Mouse (Mus musculus): ENCODE results near the gene Igdcc3.

Gene Igdcc3

GRCm38 (mm10) chr9:65140491-65140890 is 498 bp upstream of the Igdcc3 start:
- DNase-seq (ENCODE audit: low spot score in 2 of 2) = no peak

GRCm38 (mm10) chr9:65141306-65141975 is 452 bp downstream of the Igdcc3 start:
- peak in 1 of 2 experiments; percentile 27 for DNase-seq (ENCODE audit: low spot score in 2 of 2)

GRCm38 (mm10) chr9:65141976-65142318 is 958 bp downstream of the Igdcc3 start:
- peak in 1 of 2 experiments; percentile 20 for DNase-seq (ENCODE audit: low spot score in 2 of 2)

DNA sequence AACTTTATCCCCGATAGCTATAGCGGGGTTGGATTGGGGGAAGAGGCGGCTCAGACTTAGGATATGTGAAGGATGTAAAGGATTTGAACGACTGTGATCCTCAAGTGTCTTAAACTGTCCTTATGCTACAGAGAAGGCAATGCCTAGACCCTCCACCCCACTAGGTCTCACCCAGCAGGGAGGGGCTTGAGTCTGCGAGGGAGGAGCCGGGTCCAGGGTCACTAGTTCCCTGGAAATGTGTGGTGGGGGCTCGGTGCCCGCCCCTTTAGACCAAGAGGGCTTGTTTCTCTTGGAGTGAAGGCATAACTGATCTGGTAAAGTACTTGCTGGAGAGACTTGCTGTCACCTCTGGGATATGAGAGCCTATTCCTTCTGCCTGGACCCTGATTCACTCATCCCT is 1.4 kb downstream of the Igdcc3 start:
- no peak for DNase-seq (ENCODE audit: low spot score in 2 of 2)

GRCm38 (mm10) chr9:65146001-65146400 is 5.0 kb downstream of the Igdcc3 start:
- DNase-seq (ENCODE audit: low spot score in 2 of 2) = no peak

- no peak for DNase-seq (ENCODE audit: low spot score in 2 of 2)
Observed at GRCm38 (mm10) chr9:65148507-65148906, 7.5 kb downstream of the Igdcc3 start.

GRCm38 (mm10) chr9:65152711-65153330 is 11.8 kb downstream of the Igdcc3 start:
- DNase-seq (ENCODE audit: low spot score in 2 of 2) = no peak

DNA sequence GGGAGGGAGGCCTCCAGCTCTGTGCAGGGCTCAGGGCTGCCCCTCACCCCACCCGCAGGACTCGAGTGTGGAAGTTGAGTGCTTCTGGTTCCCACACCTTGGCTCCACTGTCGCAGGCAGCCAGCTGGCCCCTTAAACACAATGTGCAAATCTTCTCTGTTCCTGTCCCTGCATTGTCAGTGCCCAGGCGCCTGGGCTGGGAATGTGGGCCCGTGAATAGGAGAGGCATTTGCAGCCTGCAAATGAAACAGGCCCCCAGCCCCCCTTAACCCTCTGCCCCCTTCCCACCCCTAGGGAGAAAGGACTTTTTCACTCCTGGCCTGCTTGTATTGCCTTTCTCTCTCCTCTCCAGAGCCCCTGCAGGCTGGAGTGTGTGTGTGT is 12.3 kb downstream of the Igdcc3 start:
- DNase-seq (ENCODE audit: low spot score in 2 of 2) = no peak

- no peak for DNase-seq (ENCODE audit: low spot score in 2 of 2)
Observed at GRCm38 (mm10) chr9:65154692-65155455, 13.9 kb downstream of the Igdcc3 start.

- DNase-seq (ENCODE audit: low spot score in 2 of 2) = no peak
Observed at GRCm38 (mm10) chr9:65156604-65157003, 15.6 kb downstream of the Igdcc3 start.

DNA sequence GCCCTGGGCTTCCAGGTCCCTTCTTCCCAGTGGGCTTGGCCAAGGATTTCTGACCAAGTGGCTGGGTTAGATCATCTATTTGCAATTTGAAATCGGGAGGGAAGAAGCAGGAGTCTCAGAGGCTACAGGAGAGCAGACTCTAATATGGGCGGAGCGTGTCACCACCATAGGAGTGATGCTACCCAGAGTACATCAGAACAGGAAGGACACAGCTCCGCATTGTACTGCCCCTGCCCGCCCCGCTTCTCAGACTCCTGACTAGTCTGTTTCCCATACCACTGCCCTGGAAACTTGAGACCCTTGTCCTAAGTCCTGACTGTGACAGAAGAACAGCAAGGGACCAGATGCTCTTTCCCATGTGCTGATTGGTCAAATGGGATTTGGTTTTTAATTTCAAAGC is 16.6 kb downstream of the Igdcc3 start:
- no peak for DNase-seq (ENCODE audit: low spot score in 2 of 2)

DNA sequence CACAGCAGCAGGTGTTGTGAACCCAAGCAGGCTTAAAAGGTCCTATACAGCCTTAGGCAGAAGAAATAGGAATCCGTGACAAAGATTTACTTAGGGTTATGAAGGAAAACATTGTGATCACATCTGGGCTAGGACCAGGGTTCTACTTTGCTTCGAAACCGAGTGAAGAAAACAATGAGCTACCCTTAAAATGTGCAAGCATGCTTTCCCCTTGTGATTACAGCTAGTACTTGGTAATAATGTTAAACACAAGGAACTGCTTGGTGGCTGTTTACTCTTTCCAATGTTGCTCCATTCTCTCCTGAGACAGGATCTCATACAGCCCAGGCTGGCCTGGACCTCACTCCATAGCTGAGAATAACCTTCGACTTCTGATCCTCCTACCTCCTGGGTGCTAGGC is 20.2 kb downstream of the Igdcc3 start:
- no peak for DNase-seq (ENCODE audit: low spot score in 2 of 2)

DNA sequence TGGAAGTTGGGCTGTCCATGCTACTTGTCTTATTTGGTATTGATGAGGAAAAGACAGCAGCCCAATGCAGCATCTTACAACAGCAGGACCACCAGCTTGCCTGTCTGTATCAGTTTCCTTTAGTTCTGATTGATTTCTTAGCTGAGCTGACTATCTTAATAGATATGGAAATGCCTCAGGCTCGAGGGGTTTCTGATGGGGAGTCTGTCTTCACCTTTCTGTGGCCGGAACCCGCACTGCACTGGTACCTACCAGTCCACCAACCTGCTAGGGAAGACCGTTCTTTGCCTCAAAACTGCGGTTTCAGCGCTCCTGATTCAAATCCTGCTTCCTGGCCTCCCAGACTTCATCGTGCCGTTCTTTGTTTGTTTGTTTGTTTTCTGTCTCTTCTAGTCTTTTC is 20.9 kb downstream of the Igdcc3 start:
- no peak for DNase-seq (ENCODE audit: low spot score in 2 of 2)

DNA sequence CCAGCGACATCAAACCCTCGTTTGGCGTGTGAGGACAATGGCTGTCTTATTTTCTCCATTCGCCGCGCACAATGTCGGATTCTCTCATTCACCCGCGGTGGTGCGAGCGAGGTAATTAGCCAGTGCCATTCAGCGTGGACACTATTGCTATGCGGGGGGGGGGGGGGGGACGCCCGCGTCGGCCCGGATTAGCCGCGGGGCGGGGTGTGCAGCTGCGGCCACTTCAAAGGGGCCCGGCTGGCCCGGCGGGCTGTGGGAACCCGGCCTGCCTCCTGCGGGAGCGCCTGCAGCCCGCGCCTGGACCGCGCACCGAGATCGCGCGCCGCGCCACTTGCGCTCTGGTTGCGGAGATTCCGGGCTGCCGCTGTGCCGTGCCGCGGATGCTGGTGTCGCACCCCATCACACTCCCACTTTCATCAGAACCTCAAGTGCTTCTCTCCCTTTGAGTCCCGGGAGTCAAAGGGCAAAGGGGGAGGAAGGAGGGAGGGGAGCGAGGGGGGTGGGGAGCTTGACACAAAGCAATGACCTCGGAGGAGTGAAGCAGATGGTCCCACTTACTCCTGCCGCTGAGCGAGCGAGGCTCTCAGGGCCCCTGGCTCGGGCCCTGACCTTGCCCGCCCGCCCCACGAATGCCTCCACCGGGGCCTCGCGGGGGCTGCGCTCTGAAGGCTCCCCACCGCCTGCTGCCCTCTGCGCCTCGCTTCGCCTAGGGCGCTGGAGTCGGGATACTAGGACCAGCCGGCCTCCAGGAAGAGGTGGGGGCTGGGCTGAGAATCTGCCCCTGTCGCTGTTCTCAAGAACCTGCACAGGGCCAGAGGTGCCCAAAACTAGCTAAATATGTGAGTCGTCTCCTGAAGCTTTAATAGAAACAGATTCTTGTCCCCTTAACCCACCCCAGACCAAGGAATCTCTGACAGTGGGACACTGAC is 22.0 kb downstream of the Igdcc3 start:
- no peak for DNase-seq (ENCODE audit: low spot score in 2 of 2)

DNA sequence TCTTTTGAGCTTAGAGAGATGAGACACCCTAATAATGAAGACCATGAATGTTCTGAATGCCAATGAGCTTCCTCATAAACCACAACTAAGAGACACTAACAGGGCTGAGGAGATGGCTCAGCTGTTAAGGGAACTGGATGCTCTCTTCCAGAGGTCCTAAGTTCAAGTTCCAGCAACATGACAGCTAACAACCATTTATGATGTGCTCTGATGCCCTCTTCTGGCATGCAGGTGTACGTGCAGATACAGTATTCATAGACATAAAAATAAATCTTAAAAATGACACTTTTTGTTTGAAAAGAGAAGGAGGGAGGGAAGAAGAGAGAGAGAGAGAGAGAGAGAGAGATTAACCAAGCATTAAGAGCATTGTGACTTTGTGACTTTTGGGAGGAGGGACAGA is 23.9 kb downstream of the Igdcc3 start:
- no peak for DNase-seq (ENCODE audit: low spot score in 2 of 2)

- DNase-seq (ENCODE audit: low spot score in 2 of 2) = no peak
Observed at GRCm38 (mm10) chr9:65166386-65166785, 25.4 kb downstream of the Igdcc3 start.

DNA sequence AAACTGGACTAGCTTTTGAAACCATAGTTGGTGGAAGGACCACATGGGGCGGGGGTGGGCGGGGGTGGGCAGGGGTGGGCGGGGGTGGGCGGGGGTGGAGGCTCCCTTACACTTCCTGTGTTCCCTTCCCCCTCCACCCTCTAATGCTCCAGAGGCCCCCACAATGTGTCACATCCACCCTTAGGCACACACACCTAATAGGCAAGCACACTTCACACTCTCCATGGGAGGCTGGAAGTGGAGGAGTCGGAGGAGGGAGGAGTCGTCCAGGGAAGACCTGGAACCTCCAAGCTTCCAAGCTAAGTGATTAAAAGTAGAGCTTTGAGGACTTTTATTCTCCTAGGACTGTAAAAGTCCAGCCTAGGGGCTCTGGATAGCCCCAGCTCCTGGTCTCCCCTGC is 27.5 kb downstream of the Igdcc3 start:
- DNase-seq (ENCODE audit: low spot score in 2 of 2) = no peak

- no peak for DNase-seq (ENCODE audit: low spot score in 2 of 2)
Observed at GRCm38 (mm10) chr9:65168952-65169351, 28.0 kb downstream of the Igdcc3 start.

DNA sequence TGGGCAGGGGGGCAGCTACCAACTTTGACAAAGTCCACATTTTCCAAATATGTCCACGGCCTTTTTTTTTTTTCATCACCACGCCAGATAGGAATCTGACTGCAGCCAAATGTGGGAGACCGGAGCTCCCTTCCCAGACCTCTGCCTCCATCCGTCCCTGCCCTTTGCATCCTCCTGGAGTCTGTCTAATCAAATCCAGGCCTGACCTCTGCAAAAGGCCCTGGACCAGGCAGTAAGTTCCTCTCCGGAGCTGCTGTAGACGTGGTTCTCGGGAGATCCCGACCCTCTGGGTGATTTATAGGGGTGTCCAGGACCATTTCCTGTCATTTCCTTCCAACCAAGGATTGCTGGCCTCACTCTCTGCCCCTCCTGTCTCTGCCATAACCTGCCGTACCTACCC is 31.7 kb downstream of the Igdcc3 start:
- no peak for DNase-seq (ENCODE audit: low spot score in 2 of 2)

- no peak for DNase-seq (ENCODE audit: low spot score in 2 of 2)
Observed at GRCm38 (mm10) chr9:65175234-65175938, 34.4 kb downstream of the Igdcc3 start.

Data from heart, adult 9 months (tissue).